8 mouse cellular contexts compared by ENCODE assay signal in the genomic region with DNA sequence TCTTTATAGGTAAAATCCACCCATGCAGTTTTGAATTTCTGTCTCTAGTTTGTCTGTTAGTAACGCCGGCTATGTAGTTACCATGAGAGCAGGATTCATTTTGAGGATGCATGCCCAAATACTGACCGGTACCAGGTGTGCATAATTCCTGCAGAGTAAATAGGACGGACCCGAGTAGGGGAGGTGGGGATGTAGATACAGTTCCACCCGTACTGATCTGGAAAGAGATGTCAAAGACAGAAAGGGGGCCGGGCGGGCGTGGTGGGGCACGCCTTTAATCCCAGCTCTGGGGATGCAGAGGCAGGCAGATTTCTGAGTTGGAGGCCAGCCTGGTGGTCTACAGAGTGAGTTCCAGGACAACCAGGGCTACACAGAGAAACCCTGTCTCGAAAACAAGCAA. TPM values are rescaled to one million over a fixed set of nuclear protein-coding genes. Genes with fewer than 3 reads are reported as not detected.
DNase-seq lines count a peak whose midpoint lies in the region; ATAC-seq and TF ChIP-seq lines count a peak whose summit lies in the region.

No protein-coding gene starts in this region.

- H3K9ac ChIP-seq in ES-Bruce4 (ENCODE audit: low read depth, poor library complexity, severe bottlenecking) = peak overlapping the region; percentile 62
- H3K9ac ChIP-seq in forebrain, postnatal 0 days = peak overlapping the region; percentile 53
- peak overlapping the region; percentile 75 for H3K9ac ChIP-seq in liver, postnatal 0 days (replicated peaks)

- H3K27me3 ChIP-seq in heart, embryonic 10.5 days (ENCODE audit: insufficient read depth, poor library complexity, severe bottlenecking) = no peaks in the 10 kb centered on the region
- no peaks in the 10 kb centered on the region for H3K27me3 ChIP-seq in ES-Bruce4 (ENCODE audit: control insufficient read depth, insufficient read depth, low read length, poor library complexity, severe bottlenecking)
- no peaks in the 10 kb centered on the region for H3K27me3 ChIP-seq in forebrain, postnatal 0 days (ENCODE audit: insufficient read depth, low read length)
- no peaks in the 10 kb centered on the region for H3K27me3 ChIP-seq in liver, postnatal 0 days (ENCODE audit: insufficient read depth, low read length)

- intact Hi-C loops in heart, postnatal 25 days (cut with DNase I) = loop anchor here (2.0 kb wide), 1 partner anchor 19 kb away; a partner anchor contains a TSS

- WGBS in heart, embryonic 10.5 days = 14% methylated on average over 11 of the region's 11 CpGs
- WGBS in forebrain, postnatal 0 days = 13% methylated on average over 11 of the region's 11 CpGs
- 7% methylated on average over 11 of the region's 11 CpGs for WGBS in liver, postnatal 0 days (ENCODE audit: insufficient replicate concordance)

- TF ChIP-seq CTCF in ES-Bruce4 (IDR thresholded peaks at IDR 0.05; ENCODE audit: low read depth, low read length) = no peak
- TF ChIP-seq CTCF in forebrain, postnatal 0 days (IDR thresholded peaks at IDR 0.05; ENCODE audit: low read depth) = no peak
- no peak for TF ChIP-seq CTCF in liver, postnatal 0 days (IDR thresholded peaks at IDR 0.05; ENCODE audit: low read depth)

- peaks cover 15% of the 10 kb centered on the region for H3K4me1 ChIP-seq in heart, embryonic 10.5 days
- H3K4me1 ChIP-seq in ES-Bruce4 (ENCODE audit: control insufficient read depth, insufficient read depth, low read length) = no peaks in the 10 kb centered on the region
- peaks cover 10% of the 10 kb centered on the region; the same call in 1 of the 2 replicates for H3K4me1 ChIP-seq in forebrain, postnatal 0 days (ENCODE audit: insufficient read depth)
- H3K4me1 ChIP-seq in liver, postnatal 0 days (ENCODE audit: insufficient read depth) = peaks cover 27% of the 10 kb centered on the region

- peak overlapping the region; percentile 67 for H3K4me2 ChIP-seq in forebrain, postnatal 0 days (ENCODE audit: low read depth)
- H3K4me2 ChIP-seq in liver, postnatal 0 days (ENCODE audit: low read depth, low read length) = peak overlapping the region; percentile 88

- H3K4me3 ChIP-seq in heart, embryonic 10.5 days = peak overlapping the region; percentile 77
- peak overlapping the region; percentile 70 for H3K4me3 ChIP-seq in ES-Bruce4 (ENCODE audit: low read depth, low read length)
- peak overlapping the region; percentile 64 for H3K4me3 ChIP-seq in forebrain, postnatal 0 days (ENCODE audit: low read depth, low read length)
- peak overlapping the region; percentile 74 for H3K4me3 ChIP-seq in liver, postnatal 0 days (ENCODE audit: low read depth, low read length)

- TF ChIP-seq POLR2A in ES-Bruce4 (IDR thresholded peaks at IDR 0.05; ENCODE audit: insufficient read depth, low read length) = no peak

- H3K9me3 ChIP-seq in heart, embryonic 10.5 days = no peaks in the 10 kb centered on the region
- no peaks in the 10 kb centered on the region for H3K9me3 ChIP-seq in ES-Bruce4 (replicated peaks; ENCODE audit: control insufficient read depth, insufficient read depth, low read length, poor library complexity, severe bottlenecking)
- H3K9me3 ChIP-seq in forebrain, postnatal 0 days (ENCODE audit: low read length) = no peaks in the 10 kb centered on the region
- H3K9me3 ChIP-seq in liver, postnatal 0 days (ENCODE audit: low read length) = no peaks in the 10 kb centered on the region

- no peak for DNase-seq in heart, embryonic 10.5 days (ENCODE audit: low spot score)
- DNase-seq in heart, postnatal 25 days (ENCODE audit: low spot score) = no peak
- no peak for DNase-seq in forebrain, postnatal 0 days
- peak; percentile 52 for DNase-seq in liver, postnatal 0 days
- no peak for DNase-seq in ovary, postnatal 14 days (ENCODE audit: low spot score)
- DNase-seq in gastrocnemius, adult 8-10 months (ENCODE audit: low spot score in 2 of 2) = no peak
- DNase-seq in right cerebral cortex, postnatal 14 days = no peak

- H3K27ac ChIP-seq in heart, embryonic 10.5 days = peak overlapping the region; percentile 94
- peak overlapping the region; percentile 48 for H3K27ac ChIP-seq in ES-Bruce4 (ENCODE audit: insufficient read depth, low read length)
- peak overlapping the region; percentile 67; the same call in 1 of the 2 replicates for H3K27ac ChIP-seq in forebrain, postnatal 0 days (ENCODE audit: low read depth, low read length)
- peak overlapping the region; percentile 90 for H3K27ac ChIP-seq in liver, postnatal 0 days (ENCODE audit: low read depth)

- H3K36me3 ChIP-seq in heart, embryonic 10.5 days = peaks cover 24% of the 10 kb centered on the region
- peaks cover 29% of the 10 kb centered on the region for H3K36me3 ChIP-seq in ES-Bruce4 (ENCODE audit: control insufficient read depth, insufficient read depth, low read length, poor library complexity, severe bottlenecking)
- H3K36me3 ChIP-seq in forebrain, postnatal 0 days (ENCODE audit: insufficient read depth) = peaks cover 17% of the 10 kb centered on the region
- H3K36me3 ChIP-seq in liver, postnatal 0 days (replicated peaks; ENCODE audit: insufficient read depth, low read length) = peaks cover 22% of the 10 kb centered on the region

- ATAC-seq in forebrain, postnatal 0 days = no peak
- no peak for ATAC-seq in liver, postnatal 0 days

- no peak for TF ChIP-seq EP300 in ES-Bruce4 (IDR thresholded peaks at IDR 0.05; ENCODE audit: insufficient read depth, low read depth, low read length)
- TF ChIP-seq EP300 in liver, postnatal 0 days (IDR thresholded peaks at IDR 0.05; ENCODE audit: low read depth) = no peak

RNA-seq across cellular contexts. Expression of a gene that starts 0.7 kb away (rescaled TPM):
- polyA plus RNA-seq in heart, embryonic 10.5 days (2016; fragmentation: Nextera tagmentation; extraction: Ambion mirVana) = 25.3 and 29.1 TPM in 2 replicates
- total RNA-seq in heart, postnatal 25 days (2021) = 10 to 100 TPM; 11.8 to 14.6 TPM
- polyA plus RNA-seq in ES-Bruce4 (2011; ENCODE audit: insufficient read depth, insufficient read length, low read depth, missing spikeins) = 131 and 147 TPM in 2 replicates
- 15.3 and 20.4 TPM in 2 replicates for total RNA-seq in forebrain, postnatal 0 days (2014; rRNA removed)
- polyA plus RNA-seq in forebrain, postnatal 0 days (2015; fragmentation: Nextera tagmentation; extraction: Ambion mirVana) = 3.0 and 4.4 TPM in 2 replicates
- polyA plus RNA-seq in liver, postnatal 0 days (2015; fragmentation: Nextera tagmentation; extraction: Ambion mirVana) = 2.5 and 3.3 TPM in 2 replicates
- 1 to 10 TPM; 3.2 to 5.0 (median 4.0) TPM for total RNA-seq in gastrocnemius, adult 8-10 months (2022)

RNA-seq across cellular contexts. Expression of a gene that starts 3.9 kb away (rescaled TPM):
- polyA plus RNA-seq in heart, embryonic 10.5 days (2016; fragmentation: Nextera tagmentation; extraction: Ambion mirVana) = 911 and 1,091 TPM in 2 replicates
- 100 to 1,000 TPM; 102 to 103 TPM for total RNA-seq in heart, postnatal 25 days (2021)
- polyA plus RNA-seq in ES-Bruce4 (2011; ENCODE audit: insufficient read depth, insufficient read length, low read depth, missing spikeins) = 1,430 and 1,461 TPM in 2 replicates
- 3,707 and 3,724 TPM in 2 replicates for total RNA-seq in forebrain, postnatal 0 days (2014; rRNA removed)
- 2,151 and 2,226 TPM in 2 replicates for polyA plus RNA-seq in forebrain, postnatal 0 days (2015; fragmentation: Nextera tagmentation; extraction: Ambion mirVana)
- polyA plus RNA-seq in liver, postnatal 0 days (2015; fragmentation: Nextera tagmentation; extraction: Ambion mirVana) = 198 and 213 TPM in 2 replicates
- total RNA-seq in gastrocnemius, adult 8-10 months (2022) = 10 to 100 TPM; 26.7 to 34.5 (median 28.3) TPM

RNA-seq across cellular contexts. Expression of a gene that starts 19.0 kb away (rescaled TPM):
- polyA plus RNA-seq in heart, embryonic 10.5 days (2016; fragmentation: Nextera tagmentation; extraction: Ambion mirVana) = 66.2 and 71.7 TPM in 2 replicates
- 100 to 1,000 TPM; 125 to 141 TPM for total RNA-seq in heart, postnatal 25 days (2021)
- polyA plus RNA-seq in ES-Bruce4 (2011; ENCODE audit: insufficient read depth, insufficient read length, low read depth, missing spikeins) = 46.8 and 47.4 TPM in 2 replicates
- total RNA-seq in forebrain, postnatal 0 days (2014; rRNA removed) = 90.4 and 103 TPM in 2 replicates
- 104 and 113 TPM in 2 replicates for polyA plus RNA-seq in forebrain, postnatal 0 days (2015; fragmentation: Nextera tagmentation; extraction: Ambion mirVana)
- 25.9 and 31.3 TPM in 2 replicates for polyA plus RNA-seq in liver, postnatal 0 days (2015; fragmentation: Nextera tagmentation; extraction: Ambion mirVana)
- total RNA-seq in gastrocnemius, adult 8-10 months (2022) = 10 to 100 TPM; 52.6 to 67.2 (median 55.9) TPM

RNA-seq across cellular contexts. Expression of a gene that starts 19.1 kb away (rescaled TPM):
- 56.5 and 58.3 TPM in 2 replicates for polyA plus RNA-seq in heart, embryonic 10.5 days (2016; fragmentation: Nextera tagmentation; extraction: Ambion mirVana)
- 1 to 10 TPM; 2.3 to 2.8 TPM for total RNA-seq in heart, postnatal 25 days (2021)
- 32.9 and 35.3 TPM in 2 replicates for polyA plus RNA-seq in ES-Bruce4 (2011; ENCODE audit: insufficient read depth, insufficient read length, low read depth, missing spikeins)
- total RNA-seq in forebrain, postnatal 0 days (2014; rRNA removed) = 6.1 and 9.7 TPM in 2 replicates
- 13.1 and 15.6 TPM in 2 replicates for polyA plus RNA-seq in forebrain, postnatal 0 days (2015; fragmentation: Nextera tagmentation; extraction: Ambion mirVana)
- polyA plus RNA-seq in liver, postnatal 0 days (2015; fragmentation: Nextera tagmentation; extraction: Ambion mirVana) = 15.5 and 15.8 TPM in 2 replicates
- 1 to 10 TPM in 2 of 4 experiments, under 1 TPM in 2; 0.52 to 2.6 (median 1.4) TPM for total RNA-seq in gastrocnemius, adult 8-10 months (2022)

RNA-seq across cellular contexts. Expression of a gene that starts 20.5 kb away (rescaled TPM):
- 13.2 and 16.8 TPM in 2 replicates for polyA plus RNA-seq in heart, embryonic 10.5 days (2016; fragmentation: Nextera tagmentation; extraction: Ambion mirVana)
- 10 to 100 TPM; 21.7 to 39.7 TPM for total RNA-seq in heart, postnatal 25 days (2021)
- 31.3 and 35.5 TPM in 2 replicates for polyA plus RNA-seq in ES-Bruce4 (2011; ENCODE audit: insufficient read depth, insufficient read length, low read depth, missing spikeins)
- total RNA-seq in forebrain, postnatal 0 days (2014; rRNA removed) = 8.9 and 9.0 TPM in 2 replicates
- 13.0 and 13.1 TPM in 2 replicates for polyA plus RNA-seq in forebrain, postnatal 0 days (2015; fragmentation: Nextera tagmentation; extraction: Ambion mirVana)
- 15.4 and 18.6 TPM in 2 replicates for polyA plus RNA-seq in liver, postnatal 0 days (2015; fragmentation: Nextera tagmentation; extraction: Ambion mirVana)
- total RNA-seq in gastrocnemius, adult 8-10 months (2022) = 1 to 10 TPM; 5.6 to 7.8 (median 6.6) TPM
